Mouse (Mus musculus) limb, embryonic 10.5 days (tissue): ENCODE measurements around the gene Rgma. TPM values are rescaled to one million over a fixed set of nuclear protein-coding genes. Genes with fewer than 3 reads are reported as not detected.

ENCODE experiments used
- DNase-seq: peaks from one replicate; pipeline ENCODE4 v3.0.0-alpha.2; 2017; ENCODE audit warnings: low spot score
- H3K27ac ChIP-seq: fragments of 300-500 bp; sonication (generic); 2 replicates; pipeline ENCODE4 v1.5.1; 2016; ENCODE audit warnings: mild to moderate bottlenecking
- H3K27me3 ChIP-seq: fragments of 300-500 bp; sonication (generic); 2 replicates; pipeline ENCODE4 v1.6.1; 2016; ENCODE audit warnings: low read depth, mild to moderate bottlenecking; ENCODE audit not compliant: poor library complexity, severe bottlenecking
- H3K36me3 ChIP-seq: fragments of 300-500 bp; sonication (generic); 2 replicates; pipeline ENCODE4 v1.6.1; 2016; ENCODE audit warnings: mild to moderate bottlenecking, moderate library complexity
- H3K4me1 ChIP-seq: fragments of 300-500 bp; sonication (generic); 2 replicates; pipeline ENCODE4 v1.6.1; 2016
- H3K4me3 ChIP-seq: fragments of 300-500 bp; sonication (generic); 2 replicates; pipeline ENCODE4 v1.5.1; 2016; ENCODE audit warnings: mild to moderate bottlenecking, moderate library complexity
- H3K9me3 ChIP-seq: fragments of 300-500 bp; sonication (generic); replicated peaks from 2 replicates; pipeline ENCODE4 v1.6.1; 2016; ENCODE audit warnings: mild to moderate bottlenecking
- WGBS: fragments of 180-500 bp; shearing (Covaris S2); methylation state at CpG from one replicate; pipeline ENCODE4 v1.1.7; 2016; 5-methylcytosine and 5-hydroxymethylcytosine counted together
- polyA plus RNA-seq: library from polyadenylated mRNA; unstranded; fragments of >200 nt; fragmentation: Nextera tagmentation; extraction: Ambion mirVana; gene quantifications from 2 replicates; pipeline ENCODE4 v1.2.1, GENCODE M21; 2016

Rgma gene
- polyA plus RNA-seq, 1 experiment from 2014 or later: 26.8 TPM

DNA sequence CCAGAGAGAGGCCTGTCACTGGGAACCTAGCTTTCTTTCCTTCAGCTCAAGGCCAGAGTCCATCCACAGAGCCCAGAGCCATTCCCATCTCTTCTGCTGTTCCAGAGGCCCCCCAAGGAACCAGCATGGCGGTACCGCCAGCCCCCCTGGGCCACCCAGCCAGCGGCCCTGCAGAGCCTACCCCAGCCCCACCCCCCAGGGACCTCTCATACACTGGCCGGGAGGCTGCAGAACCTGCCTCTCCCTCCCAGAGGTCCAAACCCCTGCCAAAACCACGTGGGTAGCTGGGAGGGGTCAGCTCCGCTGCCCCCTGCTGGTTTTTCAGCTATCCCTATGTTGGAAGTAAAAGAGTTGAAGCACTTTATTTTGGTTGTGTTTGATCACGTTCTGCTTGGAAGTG is 44.1 kb downstream of the Rgma start:
- Histone ChIP-seq H3K36me3 (peaks cover 66% of the 10 kb centered on the region), H3K27ac (no peak overlapping the region), H3K4me3 (no peak overlapping the region), H3K9me3 (no peaks in the 10 kb centered on the region), H3K4me1 (peaks cover 22% of the 10 kb centered on the region), H3K27me3 (no peaks in the 10 kb centered on the region)
- no peak for DNase-seq
- WGBS: 55% methylated on average over 7 of the region's 7 CpGs

DNA sequence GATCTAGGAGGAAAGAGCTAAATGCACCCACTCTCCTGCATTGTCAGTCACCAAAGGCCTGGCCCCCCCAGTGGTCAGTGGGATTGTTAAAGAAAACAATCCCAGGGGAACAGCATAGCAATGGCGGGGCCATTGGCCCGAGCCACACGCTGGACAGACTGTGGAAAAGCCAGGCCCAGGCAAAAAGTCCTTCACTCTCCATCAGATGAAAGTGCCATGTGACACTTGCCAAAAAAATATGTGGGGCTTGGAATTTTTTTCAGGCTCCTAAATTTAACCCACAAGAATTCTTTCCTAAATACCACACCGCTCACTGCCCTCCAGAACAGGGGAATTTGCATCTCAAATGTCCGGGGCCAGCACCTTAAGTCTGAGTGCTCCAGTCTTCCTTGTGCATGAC is 45.5 kb downstream of the Rgma start:
- no peak overlapping the region for H3K27ac ChIP-seq
- H3K4me3 ChIP-seq: no peak overlapping the region
- H3K36me3 ChIP-seq: peaks cover 51% of the 10 kb centered on the region
- no peaks in the 10 kb centered on the region for H3K9me3 ChIP-seq
- H3K27me3 ChIP-seq: no peaks in the 10 kb centered on the region
- H3K4me1 ChIP-seq: peaks cover 18% of the 10 kb centered on the region
- 79% methylated on average over 5 of the region's 5 CpGs for WGBS
- no peak for DNase-seq

DNA sequence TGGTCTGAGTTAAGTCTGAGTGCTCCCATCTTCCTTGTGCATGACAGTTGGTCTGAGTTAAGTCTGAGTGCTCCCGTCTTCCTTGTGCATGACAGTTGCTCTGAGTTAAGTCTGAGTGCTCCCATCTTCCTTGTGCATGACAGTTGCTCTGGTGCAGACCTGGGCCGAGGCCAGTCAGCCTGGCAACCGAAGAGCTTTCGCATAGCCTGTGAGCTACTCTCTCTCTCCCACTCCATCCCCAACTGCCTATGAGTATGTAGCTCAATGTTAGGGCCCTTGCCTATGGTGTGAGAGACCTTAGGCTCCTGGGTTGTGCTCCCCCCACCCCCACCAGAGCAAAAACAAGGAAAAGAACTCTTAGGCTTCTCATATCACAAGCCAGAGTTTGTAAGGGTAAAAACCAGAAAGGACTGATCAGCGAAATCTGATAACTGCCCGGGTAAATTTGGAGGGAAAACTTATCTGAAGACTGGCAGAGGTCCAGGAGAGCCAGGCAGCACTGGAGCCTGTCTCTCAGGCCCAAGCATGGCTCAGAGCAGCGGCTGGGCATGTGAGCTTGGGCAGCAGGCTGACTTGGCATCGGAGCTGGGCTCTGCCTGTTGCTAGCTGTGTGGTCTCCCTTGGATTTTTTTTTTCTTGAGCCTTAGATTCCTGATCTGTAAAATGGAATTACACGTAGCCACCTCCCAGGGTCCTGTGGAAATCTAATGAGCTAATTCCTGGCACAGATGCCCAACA is 46.1 kb downstream of the Rgma start:
- no peaks in the 10 kb centered on the region for H3K9me3 ChIP-seq

DNA sequence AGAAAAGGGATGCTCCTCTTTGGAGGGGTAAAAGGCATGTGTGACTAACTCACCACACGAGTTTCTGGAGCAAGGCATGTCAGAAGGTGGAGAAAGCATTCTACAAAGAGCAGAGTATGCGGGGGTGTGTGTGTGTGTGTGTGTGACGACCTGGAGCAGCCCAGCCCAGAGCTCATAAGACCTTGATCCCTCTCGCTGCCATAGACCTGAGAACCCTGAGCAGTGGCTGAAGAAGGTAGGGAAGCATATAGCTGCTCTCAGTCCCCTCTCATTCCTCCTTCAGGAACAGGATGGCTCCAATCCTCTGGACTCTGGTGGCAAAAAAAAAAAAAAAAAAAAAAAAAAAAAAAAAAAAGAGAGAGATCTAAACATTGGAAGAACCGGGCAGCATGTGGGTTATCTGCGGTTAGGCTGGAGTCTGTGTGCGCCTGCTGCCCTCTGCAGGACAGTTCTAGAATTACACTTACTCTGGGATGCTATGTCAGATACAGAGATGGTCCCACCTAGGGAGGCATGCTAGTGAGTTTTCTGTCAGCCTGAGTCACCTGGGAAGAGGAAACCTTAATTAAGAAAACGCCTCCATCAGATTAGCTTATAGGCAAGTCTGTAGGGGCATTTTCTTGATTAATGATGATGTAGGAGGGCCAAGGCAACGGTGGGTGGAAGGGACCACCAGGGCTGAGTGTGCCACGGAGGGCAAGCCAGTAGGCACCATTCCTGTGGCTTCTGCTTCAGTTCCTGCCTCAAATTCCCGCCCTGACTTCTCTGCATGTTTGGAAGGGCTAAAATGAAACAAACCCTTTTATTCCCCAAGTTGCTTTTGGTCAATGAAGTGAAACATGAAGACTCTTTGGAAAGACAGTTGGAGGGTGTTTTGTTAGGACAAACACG is 47.2 kb downstream of the Rgma start:
- H3K9me3 ChIP-seq: no peaks in the 10 kb centered on the region
- no peak overlapping the region for H3K27ac ChIP-seq
- H3K36me3 ChIP-seq: peaks cover 48% of the 10 kb centered on the region
- peaks cover 18% of the 10 kb centered on the region for H3K4me1 ChIP-seq
- no peak overlapping the region for H3K4me3 ChIP-seq
- H3K27me3 ChIP-seq: no peaks in the 10 kb centered on the region
- 37% methylated on average over 12 of the region's 12 CpGs for WGBS
- peak; percentile 83 for DNase-seq

More for the DNA sequence above, 46.1 kb downstream of the Rgma start:
- Histone ChIP-seq H3K27ac (no peak overlapping the region; the same call in 1 of the 2 replicates), H3K27me3 (no peaks in the 10 kb centered on the region), H3K4me3 (no peak overlapping the region), H3K4me1 (peaks cover 18% of the 10 kb centered on the region), H3K36me3 (peaks cover 48% of the 10 kb centered on the region)
- no peak for DNase-seq
- 82% methylated on average over 9 of the region's 9 CpGs for WGBS

DNA sequence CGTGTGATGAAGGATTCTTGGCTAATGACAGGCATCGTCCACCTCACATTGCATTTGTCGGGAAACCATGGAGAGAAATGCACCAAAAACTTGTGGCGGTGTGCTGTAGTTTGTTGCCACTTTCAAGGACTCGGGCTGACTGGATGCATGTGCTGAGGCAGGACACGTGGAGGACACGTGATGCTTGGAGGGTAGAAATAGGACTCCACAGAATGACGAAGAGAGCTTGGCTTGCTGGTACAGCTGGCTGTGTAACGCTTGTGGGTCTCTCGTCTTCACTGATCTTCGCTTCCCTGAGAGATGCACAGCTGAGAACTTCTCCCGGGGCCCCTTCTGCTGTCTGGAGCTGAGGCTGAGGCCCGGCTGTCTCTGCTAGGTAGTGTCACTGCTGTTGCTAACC is 47.9 kb downstream of the Rgma start:
- H3K4me1 ChIP-seq: peaks cover 14% of the 10 kb centered on the region
- WGBS: 78% methylated on average over 13 of the region's 13 CpGs

DNA sequence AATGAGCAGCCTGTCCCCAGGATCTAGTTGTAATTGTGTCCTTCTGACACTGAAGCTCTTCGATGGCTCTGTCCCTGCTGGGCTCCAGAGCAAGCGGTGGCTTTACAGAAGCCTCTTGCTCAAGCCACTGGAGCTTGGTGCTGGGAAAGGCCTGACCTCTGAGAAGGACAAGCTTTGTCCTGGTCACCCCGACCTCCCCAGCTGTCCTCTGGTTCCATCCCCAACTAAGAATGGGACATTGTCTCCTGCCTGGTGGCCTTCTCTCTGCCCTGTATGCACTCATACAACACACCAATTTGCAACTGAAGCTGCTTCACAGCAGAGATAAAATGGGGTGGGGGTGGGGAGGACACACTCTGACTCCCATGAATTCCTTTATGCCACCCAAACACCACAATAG is 48.9 kb downstream of the Rgma start:
- H3K4me1 ChIP-seq: peaks cover 8% of the 10 kb centered on the region
- H3K27me3 ChIP-seq: no peaks in the 10 kb centered on the region
- no peaks in the 10 kb centered on the region for H3K9me3 ChIP-seq
- H3K27ac ChIP-seq: 0 out of 2 replicates have a peak overlapping the region, but pooled peaks have one; percentile 28
- DNase-seq: no peak
- peaks cover 48% of the 10 kb centered on the region for H3K36me3 ChIP-seq
- no peak overlapping the region for H3K4me3 ChIP-seq
- WGBS: 72% methylated on average over 3 of the region's 3 CpGs

More for the DNA sequence above, 47.9 kb downstream of the Rgma start:
- DNase-seq: no peak
- Histone ChIP-seq H3K4me3 (no peak overlapping the region), H3K27me3 (no peaks in the 10 kb centered on the region), H3K9me3 (no peaks in the 10 kb centered on the region), H3K27ac (no peak overlapping the region), H3K36me3 (peaks cover 48% of the 10 kb centered on the region)

DNA sequence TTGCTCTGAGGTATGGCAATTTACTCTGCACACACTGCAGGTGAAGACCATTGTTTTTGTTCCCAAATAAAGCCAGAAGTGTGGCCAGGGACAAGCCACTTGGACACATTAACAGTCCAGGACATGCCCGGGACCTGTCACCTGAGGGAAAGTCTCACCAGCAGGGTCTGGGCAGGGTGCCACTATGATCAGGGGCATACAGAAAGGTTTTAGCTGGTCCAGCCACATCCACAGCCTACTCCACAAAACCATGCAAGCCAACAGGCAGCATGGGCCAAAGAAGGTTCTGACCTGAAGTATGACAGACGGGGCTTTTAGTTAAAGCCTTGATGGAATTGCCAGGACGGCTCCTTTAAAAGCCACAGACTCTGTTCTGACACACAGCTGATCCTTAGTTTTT is 49.4 kb downstream of the Rgma start:
- no peak for DNase-seq
- 0 out of 2 replicates have a peak overlapping the region, but pooled peaks have one; percentile 28 for H3K27ac ChIP-seq

DNA sequence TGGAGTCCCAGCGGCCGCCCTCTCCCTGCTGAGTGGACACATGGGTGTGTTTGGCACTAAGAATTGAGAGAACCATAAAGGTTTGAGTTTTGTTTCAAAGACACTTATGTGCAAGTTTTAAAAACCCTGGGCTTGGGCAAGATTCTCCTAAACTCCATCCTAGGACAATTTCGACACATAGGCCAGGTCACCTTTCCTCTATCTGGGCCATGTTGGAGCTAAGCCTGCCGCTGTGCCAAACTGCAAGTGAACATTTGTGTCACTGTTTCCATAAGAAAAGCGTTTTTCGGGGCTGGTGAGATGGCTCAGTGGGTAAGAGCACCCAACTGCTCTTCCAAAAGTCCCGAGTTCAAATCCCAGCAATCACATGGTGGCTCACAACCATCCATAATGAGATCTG is 50.1 kb downstream of the Rgma start:
- no peak for DNase-seq
- no peaks in the 10 kb centered on the region; the same call in 1 of the 2 replicates for H3K4me1 ChIP-seq
- H3K27me3 ChIP-seq: no peaks in the 10 kb centered on the region
- WGBS: 93% methylated on average over 7 of the region's 7 CpGs
- H3K27ac ChIP-seq: no peak overlapping the region
- no peak overlapping the region for H3K4me3 ChIP-seq
- peaks cover 48% of the 10 kb centered on the region for H3K36me3 ChIP-seq
- H3K9me3 ChIP-seq: no peaks in the 10 kb centered on the region

More for the DNA sequence above, 49.4 kb downstream of the Rgma start:
- Histone ChIP-seq H3K36me3 (peaks cover 48% of the 10 kb centered on the region), H3K27me3 (no peaks in the 10 kb centered on the region), H3K9me3 (no peaks in the 10 kb centered on the region), H3K4me1 (peaks cover 5% of the 10 kb centered on the region; the same call in 1 of the 2 replicates), H3K4me3 (no peak overlapping the region)
- WGBS: 69% methylated on average over 3 of the region's 3 CpGs

DNA sequence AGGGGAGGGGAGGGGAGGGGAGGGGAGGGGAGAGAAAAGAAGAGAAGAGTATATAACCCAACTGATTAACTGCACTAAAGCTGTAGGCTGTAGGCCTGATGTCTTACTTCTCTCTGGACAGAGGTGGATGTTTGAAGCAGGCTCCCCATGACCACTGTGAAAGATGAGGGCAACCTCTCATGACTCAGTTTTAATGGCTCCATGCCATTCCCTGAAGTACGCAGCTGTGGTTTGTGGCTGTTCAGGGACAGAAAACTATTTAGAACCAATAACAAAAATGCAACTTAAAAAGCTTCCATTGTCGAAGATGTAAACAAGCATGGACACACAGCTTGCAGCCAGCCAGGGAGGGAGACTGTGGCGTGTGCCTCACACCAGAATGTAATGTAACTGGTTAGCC is 50.9 kb downstream of the Rgma start:
- Histone ChIP-seq H3K36me3 (peaks cover 49% of the 10 kb centered on the region), H3K4me1 (no peaks in the 10 kb centered on the region; the same call in 1 of the 2 replicates), H3K4me3 (no peak overlapping the region), H3K9me3 (no peaks in the 10 kb centered on the region), H3K27ac (no peak overlapping the region), H3K27me3 (no peaks in the 10 kb centered on the region)
- 93% methylated on average over 3 of the region's 3 CpGs for WGBS
- DNase-seq: no peak

DNA sequence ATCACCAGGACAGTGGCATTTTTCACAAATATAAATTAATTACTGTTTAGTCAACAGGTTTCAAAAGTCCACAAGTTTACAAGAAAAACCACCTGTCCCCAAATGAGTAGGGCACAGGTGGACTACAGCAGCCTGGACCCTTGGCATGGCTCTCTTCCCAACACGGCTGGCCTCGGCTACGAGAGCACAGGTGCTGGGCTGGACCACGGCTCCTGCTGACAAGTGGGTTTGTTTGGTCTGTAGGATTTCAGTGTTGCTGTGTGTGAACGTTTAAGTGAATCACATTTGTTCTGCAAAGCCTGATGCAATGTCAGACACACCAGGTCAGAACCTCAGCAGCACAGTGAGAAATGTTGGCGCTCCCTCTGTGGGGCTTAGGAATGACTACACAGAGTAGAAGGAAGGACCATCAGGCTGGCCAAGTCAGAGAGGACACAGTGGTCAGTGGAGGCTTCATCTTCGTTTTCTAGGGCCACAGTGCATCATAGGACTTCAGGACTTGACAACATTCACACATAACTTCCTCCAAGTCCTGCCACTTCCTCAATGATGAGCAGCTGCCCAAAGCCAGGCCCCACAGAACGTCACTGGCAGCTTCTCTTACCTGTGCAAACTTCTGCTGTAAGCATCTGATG is 51.6 kb downstream of the Rgma start:
- peaks cover 53% of the 10 kb centered on the region for H3K36me3 ChIP-seq

DNA sequence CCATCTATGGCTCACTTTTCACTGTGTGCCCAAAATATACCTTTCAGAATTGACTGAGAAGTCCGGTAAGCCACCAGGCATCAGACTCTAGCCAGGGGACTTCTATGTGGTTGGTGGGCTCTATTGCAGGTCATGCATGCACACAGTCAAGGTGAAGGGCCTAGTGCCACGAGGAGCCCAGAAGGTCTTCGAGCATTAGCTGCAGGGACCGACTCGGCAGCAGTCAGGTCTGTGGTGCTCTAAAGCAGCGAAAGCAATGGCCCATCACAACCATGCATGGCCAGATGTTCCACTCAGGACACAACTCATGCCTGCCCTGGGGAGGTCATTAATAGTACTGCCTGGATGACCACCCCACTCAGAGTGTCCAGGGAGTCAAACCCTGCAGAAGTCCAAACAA is 52.5 kb downstream of the Rgma start:
- DNase-seq: no peak
- Histone ChIP-seq H3K9me3 (no peaks in the 10 kb centered on the region), H3K36me3 (peaks cover 56% of the 10 kb centered on the region), H3K27me3 (no peaks in the 10 kb centered on the region), H3K4me3 (no peak overlapping the region), H3K4me1 (no peaks in the 10 kb centered on the region; the same call in 1 of the 2 replicates), H3K27ac (no peak overlapping the region)
- WGBS: 94% methylated on average over 6 of the region's 6 CpGs

More for the DNA sequence above, 51.6 kb downstream of the Rgma start:
- Histone ChIP-seq H3K4me3 (no peak overlapping the region), H3K27ac (no peak overlapping the region), H3K9me3 (no peaks in the 10 kb centered on the region), H3K27me3 (no peaks in the 10 kb centered on the region), H3K4me1 (no peaks in the 10 kb centered on the region; the same call in 1 of the 2 replicates)
- 93% methylated on average over 8 of the region's 8 CpGs for WGBS
- DNase-seq: no peak

DNA sequence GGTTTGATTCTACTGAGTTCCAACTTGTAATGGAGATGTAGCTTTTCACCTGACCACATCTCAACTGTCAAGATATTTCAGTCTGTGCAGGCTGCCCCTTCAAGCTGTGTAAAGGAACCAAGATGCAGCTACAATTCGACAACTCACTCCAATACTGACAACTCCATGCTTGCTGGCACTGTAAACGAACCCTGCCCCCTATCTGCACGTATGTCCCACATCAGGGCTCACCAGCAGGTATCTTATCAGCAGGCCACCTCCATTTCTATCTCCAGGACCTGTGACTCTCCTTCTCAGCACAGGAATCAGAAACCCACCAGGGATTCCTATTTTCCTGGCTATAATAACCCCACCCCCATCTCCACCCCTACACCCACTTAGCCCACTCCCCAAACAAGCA is 53.2 kb downstream of the Rgma start:
- Histone ChIP-seq H3K27ac (no peak overlapping the region), H3K4me3 (no peak overlapping the region), H3K9me3 (no peaks in the 10 kb centered on the region), H3K27me3 (no peaks in the 10 kb centered on the region), H3K36me3 (peaks cover 63% of the 10 kb centered on the region), H3K4me1 (no peaks in the 10 kb centered on the region)
- no peak for DNase-seq
- WGBS: 87% methylated on average over 3 of the region's 3 CpGs
